Mouse (Mus musculus): ENCODE data around the gene Heatr5a. TPM values are rescaled to one million over a fixed set of nuclear protein-coding genes. Genes with fewer than 3 reads are reported as not detected.
A peak's percentile ranks its signal among the peaks of the same experiment; 100 is the strongest.

Gene Heatr5a
- polyA plus RNA-seq, 1 experiment from 2014 or later, result 12.2 TPM

DNA sequence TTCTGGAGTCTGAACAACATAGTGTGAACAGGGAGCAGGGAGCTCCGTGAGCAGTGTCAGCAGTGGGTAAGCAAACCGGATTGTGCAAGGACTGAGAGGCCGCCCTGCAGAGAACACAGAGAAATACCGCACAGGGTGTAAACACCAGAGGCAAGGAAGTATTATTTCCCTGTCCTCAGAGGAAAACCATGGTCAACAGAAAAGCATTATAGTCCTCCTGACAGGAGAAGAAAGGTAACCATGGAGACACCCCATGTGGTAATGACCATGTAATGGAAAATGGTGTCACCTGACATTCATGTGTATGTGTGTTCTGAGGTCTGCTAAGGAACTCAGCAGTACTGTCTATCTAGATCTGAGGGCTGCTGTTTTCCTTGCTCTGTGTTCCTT is 105.3 kb downstream of the Heatr5a start:
- Histone ChIP-seq H3K4me3 (no peak overlapping the region), H3K27ac (replicated peaks) (no peak overlapping the region), H3K36me3 (replicated peaks) (no peaks in the 10 kb centered on the region), H3K4me1 (peaks cover 28% of the 10 kb centered on the region), H3K9me3 (no peaks in the 10 kb centered on the region), H3K27me3 (replicated peaks; ENCODE audit: low read depth, poor library complexity, severe bottlenecking) (no peaks in the 10 kb centered on the region)
- DNase-seq (ENCODE audit: low spot score), result peak; percentile 23
- 35% methylated on average over 4 of the region's 4 CpGs for WGBS

DNA sequence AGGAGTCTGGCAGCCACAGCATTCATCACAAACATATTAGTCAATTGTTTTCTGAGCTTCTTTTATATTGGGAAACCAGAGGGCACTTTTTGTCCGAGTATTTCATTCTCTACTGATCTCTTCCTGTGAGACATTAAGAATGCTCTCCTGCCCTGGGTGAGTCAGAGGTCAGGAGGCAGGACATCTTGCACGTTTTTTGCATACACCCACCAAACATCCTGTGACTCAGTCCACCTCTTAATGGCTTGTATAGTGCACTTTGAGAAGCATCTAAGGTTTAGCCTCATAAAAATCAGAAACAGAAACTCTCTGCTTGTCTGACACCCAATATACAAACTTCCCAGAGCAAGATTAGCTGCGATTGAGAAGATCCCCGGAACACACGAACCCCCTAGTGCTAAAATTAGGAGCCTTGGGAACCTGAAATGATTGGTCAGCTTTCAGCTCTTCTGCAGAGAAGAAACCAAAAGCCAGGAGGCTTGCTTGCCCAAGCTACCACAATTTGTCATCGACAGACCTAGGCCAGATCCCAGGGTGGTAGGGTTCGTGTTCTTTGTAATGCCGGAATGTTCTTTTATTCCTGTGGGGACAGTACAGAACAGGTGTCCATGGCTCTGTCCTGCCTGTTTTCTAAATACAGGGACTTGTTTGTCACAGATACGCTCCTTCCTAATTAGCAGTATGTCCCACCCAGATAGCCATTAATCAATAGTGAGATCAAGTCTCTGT is 105.9 kb downstream of the Heatr5a start:
- no peaks in the 10 kb centered on the region for H3K9me3 ChIP-seq
- H3K36me3 ChIP-seq (replicated peaks), result no peaks in the 10 kb centered on the region
- peaks cover 28% of the 10 kb centered on the region for H3K4me1 ChIP-seq
- WGBS, result 66% methylated on average over 9 of the region's 9 CpGs
- H3K4me3 ChIP-seq, result no peak overlapping the region
- no peaks in the 10 kb centered on the region for H3K27me3 ChIP-seq (replicated peaks; ENCODE audit: low read depth, poor library complexity, severe bottlenecking)
- no peak overlapping the region for H3K27ac ChIP-seq (replicated peaks)
- no peak for DNase-seq (ENCODE audit: low spot score)

DNA sequence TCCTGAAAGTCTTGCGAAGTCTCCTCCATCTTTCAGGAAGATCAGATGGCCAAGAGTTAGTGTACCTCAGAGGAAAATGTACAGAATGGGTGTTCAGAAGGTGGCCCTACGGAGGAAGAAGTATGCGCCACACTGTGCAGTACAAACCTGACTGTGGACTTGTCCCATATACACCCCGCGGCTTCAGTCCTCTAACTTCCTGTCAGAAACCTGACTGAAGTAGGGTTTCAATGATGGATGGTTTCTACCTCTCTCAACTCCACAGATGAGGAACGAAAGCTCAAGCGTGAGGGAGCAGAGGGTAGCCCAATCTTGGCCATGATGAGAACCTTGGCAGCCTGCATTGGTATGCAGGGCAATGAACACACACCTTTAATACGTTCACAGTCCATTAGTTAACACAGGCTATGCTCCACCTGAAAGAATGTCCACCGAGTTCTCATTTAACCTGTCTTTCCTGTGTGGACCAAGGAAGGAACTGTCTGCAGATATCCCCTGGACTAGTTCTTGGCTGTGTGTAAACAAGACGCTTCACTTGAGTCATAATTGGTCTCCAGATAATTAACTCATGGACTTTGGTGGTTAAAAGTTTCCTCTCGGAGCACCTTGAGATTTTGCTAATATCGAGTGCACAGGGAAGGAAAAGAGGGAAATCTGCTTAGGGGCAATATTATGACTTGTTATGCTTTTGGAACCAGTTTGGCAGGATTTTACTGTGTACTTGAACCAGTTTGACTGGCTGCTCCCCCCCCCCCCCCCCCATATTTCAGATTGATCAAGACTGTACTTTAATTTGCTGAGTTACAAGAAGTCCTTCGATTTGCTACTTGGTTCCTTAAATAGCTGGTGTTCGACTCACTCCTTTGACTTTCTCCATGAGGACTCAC is 107.8 kb downstream of the Heatr5a start:
- Histone ChIP-seq H3K4me1 (peaks cover 28% of the 10 kb centered on the region), H3K27me3 (replicated peaks; ENCODE audit: low read depth, poor library complexity, severe bottlenecking) (no peaks in the 10 kb centered on the region), H3K4me3 (no peak overlapping the region), H3K27ac (replicated peaks) (no peak overlapping the region), H3K9me3 (no peaks in the 10 kb centered on the region), H3K36me3 (replicated peaks) (no peaks in the 10 kb centered on the region)
- 88% methylated on average over 14 of the region's 14 CpGs for WGBS
- no peak for DNase-seq (ENCODE audit: low spot score)

DNA sequence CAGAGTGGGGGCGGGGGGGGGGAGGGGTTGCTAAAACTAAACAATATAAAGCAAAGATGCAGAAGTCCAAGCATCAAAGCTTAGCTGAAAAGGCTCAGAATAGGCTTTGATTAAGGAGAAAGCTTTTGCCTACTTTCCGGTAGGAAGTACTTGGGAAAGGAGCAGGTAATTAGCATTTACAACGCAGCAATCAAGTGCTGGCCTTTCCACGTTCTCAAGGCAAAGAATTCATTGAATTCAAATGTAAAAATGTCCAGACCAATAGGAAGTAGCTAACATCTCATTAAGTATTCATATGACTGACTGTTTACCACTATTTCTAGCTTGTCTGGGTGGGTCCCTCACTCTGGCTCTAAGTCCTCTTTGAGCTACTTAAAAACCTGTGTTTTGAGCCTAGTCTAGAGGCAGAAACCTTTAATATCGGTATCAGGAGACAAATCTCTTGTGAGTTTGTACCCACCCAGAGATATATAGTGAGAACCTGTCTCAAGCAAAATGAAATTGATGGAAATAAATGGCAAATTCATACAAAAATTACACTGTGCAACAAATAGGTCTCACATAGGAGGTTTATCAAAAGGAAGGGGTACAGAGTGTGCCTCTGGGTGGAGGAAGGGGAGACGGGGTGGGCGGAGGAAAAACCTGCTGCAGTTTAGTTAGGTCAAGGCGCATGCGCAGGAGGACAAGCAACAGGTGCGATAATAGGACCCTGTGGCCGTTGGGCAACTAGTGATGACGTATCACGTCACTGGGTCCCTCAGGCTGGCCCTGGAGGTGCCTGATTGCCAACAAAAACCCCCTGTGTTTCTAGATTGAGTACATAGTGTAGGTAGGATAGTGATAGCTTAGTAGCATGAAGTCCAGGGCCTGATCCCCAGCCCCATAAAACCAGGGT is 112.7 kb downstream of the Heatr5a start:
- no peaks in the 10 kb centered on the region for H3K27me3 ChIP-seq (replicated peaks; ENCODE audit: low read depth, poor library complexity, severe bottlenecking)
- no peak overlapping the region for H3K4me3 ChIP-seq
- H3K36me3 ChIP-seq (replicated peaks), result no peaks in the 10 kb centered on the region
- no peak for DNase-seq (ENCODE audit: low spot score)
- WGBS, result 75% methylated on average over 13 of the region's 13 CpGs
- no peaks in the 10 kb centered on the region for H3K9me3 ChIP-seq
- no peaks in the 10 kb centered on the region for H3K4me1 ChIP-seq
- H3K27ac ChIP-seq (replicated peaks), result no peak overlapping the region

DNA sequence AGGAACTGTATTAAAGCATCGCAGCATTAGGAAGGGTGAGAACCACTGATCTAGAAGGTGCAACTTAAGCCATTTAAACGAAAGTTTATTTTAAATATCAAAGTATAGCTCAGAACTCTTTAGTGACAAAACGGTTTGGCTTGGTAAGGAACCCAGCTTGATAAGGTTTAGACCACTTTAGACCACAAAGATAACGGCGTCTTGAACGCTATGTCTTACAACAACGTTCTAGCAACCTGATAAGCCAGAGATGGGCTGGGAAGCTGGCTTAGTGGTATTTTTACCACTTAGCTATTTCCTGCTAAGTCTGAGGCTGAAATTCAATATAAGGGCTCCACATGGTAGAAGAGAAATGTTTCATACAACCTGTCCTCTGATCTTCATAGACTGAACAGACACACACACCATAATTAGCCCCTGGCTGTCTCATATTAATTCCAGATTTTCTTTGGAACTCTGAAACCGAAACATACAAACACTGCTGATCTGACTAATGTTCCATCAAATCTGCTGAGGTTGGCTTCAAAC is 114.3 kb downstream of the Heatr5a start:
- Histone ChIP-seq H3K36me3 (replicated peaks) (no peaks in the 10 kb centered on the region), H3K4me3 (no peak overlapping the region), H3K4me1 (no peaks in the 10 kb centered on the region), H3K27ac (replicated peaks) (no peak overlapping the region), H3K9me3 (no peaks in the 10 kb centered on the region), H3K27me3 (replicated peaks; ENCODE audit: low read depth, poor library complexity, severe bottlenecking) (no peaks in the 10 kb centered on the region)
- 88% methylated on average over 8 of the region's 8 CpGs for WGBS
- no peak for DNase-seq (ENCODE audit: low spot score)

DNA sequence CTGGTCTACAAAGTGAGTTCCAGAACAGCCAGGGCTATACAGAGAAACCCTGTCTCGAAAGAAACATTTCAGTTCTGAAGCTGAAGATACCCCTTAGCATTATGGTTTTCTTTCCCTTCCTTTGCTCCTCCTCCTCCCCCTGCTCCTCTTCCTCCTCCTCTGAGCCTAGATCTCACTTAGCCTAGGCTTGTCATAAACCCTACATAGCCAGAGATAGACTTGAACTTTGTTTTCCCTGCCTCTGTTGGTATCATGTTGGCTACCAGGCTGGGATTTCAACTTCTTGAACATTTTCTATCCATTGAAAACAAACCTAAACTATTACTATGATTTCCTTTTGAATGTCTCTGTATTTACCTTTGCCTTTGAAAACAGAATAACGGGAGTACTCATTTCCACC is 115.2 kb downstream of the Heatr5a start:
- no peak overlapping the region for H3K4me3 ChIP-seq
- WGBS, result 95% methylated on average over 2 of the region's 2 CpGs

DNA sequence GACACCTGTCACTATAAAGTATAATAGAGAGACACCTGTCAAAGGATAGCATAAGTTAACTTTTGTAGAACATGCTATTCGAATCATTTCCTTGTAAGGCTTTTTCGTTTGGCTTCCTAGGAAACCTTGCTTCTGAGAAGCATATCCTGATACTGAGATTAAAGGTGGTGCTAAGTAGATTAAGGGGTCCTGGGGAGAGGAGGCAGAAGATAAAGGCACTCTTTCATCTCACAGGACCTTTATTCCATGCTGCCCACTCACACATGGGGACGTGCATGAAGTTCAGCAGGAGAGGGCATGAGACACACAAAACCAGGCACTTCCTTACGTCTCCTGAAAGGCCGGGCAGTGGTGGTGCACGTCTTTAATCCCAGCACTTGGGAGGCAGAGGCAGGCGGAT is 115.7 kb downstream of the Heatr5a start:
- WGBS, result 80% methylated on average over 7 of the region's 7 CpGs

More for the DNA sequence above, 115.2 kb downstream of the Heatr5a start:
- H3K36me3 ChIP-seq (replicated peaks), result no peaks in the 10 kb centered on the region
- no peak overlapping the region for H3K27ac ChIP-seq (replicated peaks)
- no peak for DNase-seq (ENCODE audit: low spot score)
- no peaks in the 10 kb centered on the region for H3K27me3 ChIP-seq (replicated peaks; ENCODE audit: low read depth, poor library complexity, severe bottlenecking)
- no peaks in the 10 kb centered on the region for H3K4me1 ChIP-seq
- no peaks in the 10 kb centered on the region for H3K9me3 ChIP-seq

DNA sequence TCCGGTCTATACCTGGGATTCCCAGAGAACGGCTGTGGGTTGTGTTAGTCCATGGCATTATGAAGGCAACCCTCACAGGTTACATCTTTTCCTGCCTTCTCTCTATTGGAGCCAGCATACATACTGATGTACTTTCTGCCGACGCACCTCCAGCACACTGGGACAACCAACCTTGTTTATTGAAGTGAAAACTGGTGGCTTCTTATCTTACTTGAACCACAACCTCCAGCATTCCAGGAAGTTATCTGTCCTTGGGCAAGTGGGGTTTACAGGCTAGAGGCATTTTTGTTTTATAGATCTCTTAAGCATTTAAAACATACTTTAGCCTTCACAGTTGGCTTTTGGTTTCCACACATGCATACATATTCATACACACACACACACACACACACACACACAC is 119.5 kb downstream of the Heatr5a start:
- 89% methylated on average over 4 of the region's 4 CpGs for WGBS
- DNase-seq (ENCODE audit: low spot score), result no peak
- no peaks in the 10 kb centered on the region for H3K4me1 ChIP-seq

More for the DNA sequence above, 115.7 kb downstream of the Heatr5a start:
- no peaks in the 10 kb centered on the region for H3K4me1 ChIP-seq
- H3K27me3 ChIP-seq (replicated peaks; ENCODE audit: low read depth, poor library complexity, severe bottlenecking), result no peaks in the 10 kb centered on the region
- no peaks in the 10 kb centered on the region for H3K9me3 ChIP-seq
- H3K27ac ChIP-seq (replicated peaks), result no peak overlapping the region
- no peak for DNase-seq (ENCODE audit: low spot score)
- H3K36me3 ChIP-seq (replicated peaks), result no peaks in the 10 kb centered on the region
- H3K4me3 ChIP-seq, result no peak overlapping the region

DNA sequence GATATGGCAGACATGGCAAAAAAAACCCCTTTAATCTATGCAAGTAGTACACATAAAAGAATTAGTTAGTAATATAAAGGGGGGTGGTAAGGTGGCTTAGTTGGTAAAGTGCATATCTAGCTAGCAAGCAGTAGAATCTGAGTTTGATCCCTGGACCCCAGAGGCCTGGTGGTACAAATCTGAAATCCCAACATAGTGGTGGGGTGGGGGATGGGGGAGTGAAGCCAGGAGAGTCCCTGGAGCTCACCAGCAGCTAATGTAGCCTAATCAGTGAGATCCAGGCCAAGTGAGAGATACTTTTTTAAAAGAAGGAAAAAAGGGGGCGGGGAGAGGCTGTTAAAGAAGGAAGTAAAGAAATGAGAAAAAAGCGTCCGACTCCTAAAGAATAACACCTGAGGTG is 120.0 kb downstream of the Heatr5a start:
- Histone ChIP-seq H3K4me3 (no peak overlapping the region), H3K9me3 (no peaks in the 10 kb centered on the region), H3K27me3 (replicated peaks; ENCODE audit: low read depth, poor library complexity, severe bottlenecking) (no peaks in the 10 kb centered on the region), H3K27ac (replicated peaks) (no peak overlapping the region), H3K4me1 (no peaks in the 10 kb centered on the region), H3K36me3 (replicated peaks) (no peaks in the 10 kb centered on the region)
- DNase-seq (ENCODE audit: low spot score), result no peak
- WGBS, result 88% methylated on average over 3 of the region's 3 CpGs

More for the DNA sequence above, 119.5 kb downstream of the Heatr5a start:
- no peaks in the 10 kb centered on the region for H3K27me3 ChIP-seq (replicated peaks; ENCODE audit: low read depth, poor library complexity, severe bottlenecking)
- H3K36me3 ChIP-seq (replicated peaks), result no peaks in the 10 kb centered on the region
- no peak overlapping the region for H3K27ac ChIP-seq (replicated peaks)
- H3K9me3 ChIP-seq, result no peaks in the 10 kb centered on the region
- H3K4me3 ChIP-seq, result no peak overlapping the region

DNA sequence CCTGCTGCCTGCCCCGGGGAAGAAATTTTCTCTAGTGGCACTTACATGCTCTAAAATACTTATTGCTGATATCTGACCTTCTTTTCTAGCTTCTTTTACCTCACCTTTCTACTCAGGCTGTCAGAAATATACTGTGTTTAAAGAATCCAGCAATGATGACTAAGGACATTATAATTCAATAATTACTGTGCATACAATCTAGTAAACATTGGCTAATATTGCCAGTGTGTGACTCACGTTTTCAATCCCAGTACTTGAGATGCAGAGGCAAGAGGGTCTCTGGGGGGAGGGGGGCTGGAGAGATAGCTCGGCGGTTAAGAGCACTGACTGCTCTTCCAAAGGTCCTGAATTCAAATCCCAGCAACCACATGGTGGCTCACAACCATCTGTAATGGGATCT is 120.8 kb downstream of the Heatr5a start:
- WGBS, result 88% methylated on average over 4 of the region's 4 CpGs
- H3K27me3 ChIP-seq (replicated peaks; ENCODE audit: low read depth, poor library complexity, severe bottlenecking), result no peaks in the 10 kb centered on the region
- H3K4me1 ChIP-seq, result no peaks in the 10 kb centered on the region
- H3K27ac ChIP-seq (replicated peaks), result no peak overlapping the region
- H3K9me3 ChIP-seq, result no peaks in the 10 kb centered on the region
- H3K4me3 ChIP-seq, result no peak overlapping the region
- H3K36me3 ChIP-seq (replicated peaks), result no peaks in the 10 kb centered on the region
- no peak for DNase-seq (ENCODE audit: low spot score)

DNA sequence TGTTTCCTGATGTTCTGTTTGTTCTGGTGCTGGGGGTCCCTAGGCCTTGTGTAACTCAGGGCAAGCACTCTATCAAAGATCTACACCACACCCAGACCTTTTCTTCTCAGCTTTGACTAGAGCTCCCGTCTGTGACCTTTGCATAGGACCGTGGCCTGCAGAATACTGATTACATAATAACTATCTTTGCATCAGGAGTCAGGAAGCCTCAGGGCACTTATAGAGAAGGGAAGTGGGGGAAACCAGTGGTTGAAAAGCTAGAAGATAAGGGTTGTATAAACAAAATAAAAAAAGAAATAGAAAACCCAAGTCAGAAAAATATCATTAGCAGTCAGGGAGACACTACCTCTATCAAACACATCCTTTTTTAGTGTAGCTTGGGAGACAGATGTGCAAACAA is 121.2 kb downstream of the Heatr5a start:
- Histone ChIP-seq H3K27me3 (replicated peaks; ENCODE audit: low read depth, poor library complexity, severe bottlenecking) (no peaks in the 10 kb centered on the region), H3K9me3 (no peaks in the 10 kb centered on the region), H3K36me3 (replicated peaks) (no peaks in the 10 kb centered on the region), H3K4me1 (no peaks in the 10 kb centered on the region), H3K27ac (replicated peaks) (no peak overlapping the region), H3K4me3 (no peak overlapping the region)
- DNase-seq (ENCODE audit: low spot score), result no peak
- 86% methylated on average over 2 of the region's 2 CpGs for WGBS
